Mouse (Mus musculus) kidney, embryonic 14.5 days (tissue): ENCODE measurements at regions not wholly inside any gene's neighbourhood (a gene's known extent, or its start where the extent isn't known, plus 50 kb on each side); places are given as distances from the start of the nearest gene placed in this dataset.

Experiments used
- ATAC-seq: fragments of 200-750 bp; cut with Nextera tagmentation; 2 replicates; pipeline ENCODE4 v1.8.0; 2017; ENCODE audit warnings: moderate number of reproducible peaks, mild to moderate bottlenecking, moderate TSS enrichment, moderate library complexity; ENCODE audit not compliant: low FRiP score, low TSS enrichment
- H3K27ac ChIP-seq: fragments of 300-500 bp; sonication (generic); 2 replicates; pipeline ENCODE4 v1.5.1; 2014; ENCODE audit warnings: low read depth, mild to moderate bottlenecking, low read length, moderate library complexity, mixed read lengths
- H3K27me3 ChIP-seq: fragments of 300-500 bp; sonication (generic); 2 replicates; pipeline ENCODE4 v1.6.1; 2014; ENCODE audit warnings: mild to moderate bottlenecking, low read length; ENCODE audit not compliant: control insufficient read depth, insufficient read depth
- H3K36me3 ChIP-seq: fragments of 300-500 bp; sonication (generic); 2 replicates; pipeline ENCODE4 v1.6.1; 2014; ENCODE audit warnings: low read length, mixed read lengths; ENCODE audit not compliant: control insufficient read depth, insufficient read depth
- H3K4me1 ChIP-seq: fragments of 300-500 bp; sonication (generic); 2 replicates; pipeline ENCODE4 v1.6.1; 2014; ENCODE audit warnings: low read length, mixed read lengths; ENCODE audit not compliant: control insufficient read depth, insufficient read depth
- H3K4me2 ChIP-seq: fragments of 300-500 bp; sonication (generic); replicated peaks from 2 replicates; pipeline ENCODE4 v1.6.1; 2014; ENCODE audit warnings: low read depth, mild to moderate bottlenecking, low read length
- H3K4me3 ChIP-seq: fragments of 300-500 bp; sonication (generic); 2 replicates; pipeline ENCODE4 v1.5.1; 2014; ENCODE audit warnings: mild to moderate bottlenecking, low read length
- H3K9ac ChIP-seq: fragments of 300-500 bp; sonication (generic); 2 replicates; pipeline ENCODE4 v1.6.1; 2014; ENCODE audit warnings: low read depth, mild to moderate bottlenecking, low read length, moderate library complexity
- H3K9me3 ChIP-seq: fragments of 300-500 bp; sonication (generic); 2 replicates; pipeline ENCODE4 v1.6.1; 2016; ENCODE audit warnings: low read length; ENCODE audit not compliant: control insufficient read depth
- WGBS: fragments of 180-500 bp; shearing (Covaris S2); extraction: QIAGEN DNeasy Blood & Tissue Kit; methylation state at CpG from one replicate; pipeline ENCODE4 v1.1.7; 2014; 5-methylcytosine and 5-hydroxymethylcytosine counted together

DNA sequence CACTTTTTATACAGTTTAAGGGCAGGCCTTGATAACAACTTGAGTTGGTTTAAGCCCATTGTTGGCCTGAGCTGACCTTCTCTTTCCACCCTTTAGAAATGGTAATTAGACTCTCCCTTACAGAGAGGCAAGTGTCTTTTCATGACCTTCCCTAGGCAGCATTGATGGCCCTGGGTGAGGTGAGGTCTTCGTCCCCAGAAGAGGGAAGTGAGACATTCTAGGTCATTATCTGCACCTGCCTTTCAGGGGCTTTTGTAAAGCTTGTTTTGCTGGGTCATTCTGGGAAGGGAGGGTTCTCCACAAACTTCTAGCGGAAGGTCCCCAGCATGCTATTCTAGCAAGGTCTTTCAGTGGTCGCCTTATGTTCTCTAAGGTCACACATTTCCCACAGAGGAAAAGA, 93.6 kb upstream of the Foxn2 start:
- Histone ChIP-seq H3K4me1 (no peaks in the 10 kb centered on the region), H3K9ac (no peak overlapping the region), H3K4me3 (no peak overlapping the region), H3K4me2 (no peak overlapping the region), H3K27me3 (no peaks in the 10 kb centered on the region), H3K9me3 (no peaks in the 10 kb centered on the region), H3K27ac (no peak overlapping the region), H3K36me3 (no peaks in the 10 kb centered on the region)
- WGBS = 68% methylated on average over 3 of the region's 3 CpGs
- ATAC-seq = no peak

DNA sequence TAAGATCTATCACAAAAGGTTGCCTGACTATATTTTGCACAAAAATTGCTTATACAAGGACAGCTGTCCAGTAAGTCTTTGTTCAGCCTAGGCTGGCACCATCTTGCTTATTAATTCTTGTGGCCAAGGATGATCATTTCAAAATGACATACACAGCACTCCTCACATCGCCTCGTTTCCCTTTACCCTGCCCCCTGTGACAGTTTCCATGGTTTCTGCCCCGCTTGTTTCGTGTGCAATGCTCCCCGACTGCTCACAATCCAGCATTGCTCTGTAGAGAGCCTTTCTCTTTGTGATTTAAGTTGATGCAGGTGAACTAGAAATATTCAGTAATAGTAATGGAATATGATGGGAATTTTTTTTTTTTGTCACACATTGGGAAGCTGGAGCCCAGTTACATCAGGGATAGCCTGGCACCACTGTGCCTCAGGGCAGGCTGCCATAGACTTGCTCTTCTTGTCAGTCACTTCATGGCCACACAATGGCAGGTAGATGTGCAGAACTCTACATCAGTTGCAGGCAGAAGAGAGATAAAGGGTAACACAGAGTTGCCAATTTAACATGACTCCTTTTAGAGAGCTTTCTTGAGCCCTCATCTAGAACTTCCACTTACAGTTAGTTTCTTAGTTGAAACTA, 90.6 kb upstream of the Foxn2 start:
- H3K27ac ChIP-seq = no peak overlapping the region
- H3K36me3 ChIP-seq = no peaks in the 10 kb centered on the region
- ATAC-seq = no peak
- no peak overlapping the region for H3K4me2 ChIP-seq
- H3K4me1 ChIP-seq = no peaks in the 10 kb centered on the region
- H3K27me3 ChIP-seq = no peaks in the 10 kb centered on the region
- no peak overlapping the region for H3K4me3 ChIP-seq
- H3K9me3 ChIP-seq = no peaks in the 10 kb centered on the region
- 86% methylated on average over 5 of the region's 5 CpGs for WGBS
- no peak overlapping the region for H3K9ac ChIP-seq

DNA sequence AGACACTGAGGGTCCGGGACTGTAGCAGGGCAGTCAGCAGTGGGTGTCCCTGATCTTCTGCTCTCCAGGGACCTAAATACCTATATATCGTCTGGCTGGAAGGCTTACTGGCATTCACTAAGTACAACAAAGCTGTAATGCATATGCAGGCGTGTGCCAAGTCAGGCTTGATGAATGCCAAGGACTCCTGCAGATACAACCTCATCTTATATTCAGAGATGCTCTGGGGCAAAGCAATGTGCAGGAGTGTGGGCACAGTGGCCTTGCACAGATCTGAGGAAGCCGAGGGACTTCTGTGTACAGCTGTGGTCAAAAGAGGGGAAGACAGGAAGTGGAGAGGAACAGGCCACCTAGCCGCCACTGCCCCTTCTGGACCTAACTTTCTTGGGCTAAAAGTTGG, 89.5 kb upstream of the Foxn2 start:
- WGBS = 78% methylated on average over 5 of the region's 5 CpGs
- no peak for ATAC-seq

DNA sequence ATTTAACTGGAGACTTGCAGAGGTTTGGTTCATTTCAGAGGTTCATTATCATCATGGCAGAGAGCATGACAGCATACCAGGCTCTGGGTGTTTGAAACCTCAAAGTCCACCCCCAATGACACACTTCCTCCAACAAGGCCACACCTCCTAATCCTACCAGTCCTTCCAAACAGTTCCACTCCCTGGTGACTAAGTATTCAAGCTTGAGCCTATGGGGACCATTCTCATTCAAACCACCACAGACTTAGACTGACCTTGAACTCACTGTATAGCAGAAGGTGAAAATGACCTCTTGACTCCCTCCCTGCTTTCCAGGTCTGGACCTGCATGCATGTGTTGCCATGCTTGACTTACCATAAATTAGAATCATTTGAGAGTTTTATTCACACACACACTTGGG, 87.6 kb upstream of the Foxn2 start:
- H3K9me3 ChIP-seq = no peaks in the 10 kb centered on the region
- no peak for ATAC-seq
- no peaks in the 10 kb centered on the region for H3K4me1 ChIP-seq
- no peaks in the 10 kb centered on the region for H3K36me3 ChIP-seq
- H3K27me3 ChIP-seq = no peaks in the 10 kb centered on the region
- H3K4me3 ChIP-seq = no peak overlapping the region
- no peak overlapping the region for H3K9ac ChIP-seq
- H3K27ac ChIP-seq = no peak overlapping the region
- H3K4me2 ChIP-seq = no peak overlapping the region

More for the DNA sequence above, 89.5 kb upstream of the Foxn2 start:
- H3K36me3 ChIP-seq = no peaks in the 10 kb centered on the region
- H3K27ac ChIP-seq = no peak overlapping the region
- no peaks in the 10 kb centered on the region for H3K27me3 ChIP-seq
- H3K9me3 ChIP-seq = no peaks in the 10 kb centered on the region
- no peak overlapping the region for H3K4me3 ChIP-seq
- no peak overlapping the region for H3K9ac ChIP-seq
- no peaks in the 10 kb centered on the region for H3K4me1 ChIP-seq
- no peak overlapping the region for H3K4me2 ChIP-seq

DNA sequence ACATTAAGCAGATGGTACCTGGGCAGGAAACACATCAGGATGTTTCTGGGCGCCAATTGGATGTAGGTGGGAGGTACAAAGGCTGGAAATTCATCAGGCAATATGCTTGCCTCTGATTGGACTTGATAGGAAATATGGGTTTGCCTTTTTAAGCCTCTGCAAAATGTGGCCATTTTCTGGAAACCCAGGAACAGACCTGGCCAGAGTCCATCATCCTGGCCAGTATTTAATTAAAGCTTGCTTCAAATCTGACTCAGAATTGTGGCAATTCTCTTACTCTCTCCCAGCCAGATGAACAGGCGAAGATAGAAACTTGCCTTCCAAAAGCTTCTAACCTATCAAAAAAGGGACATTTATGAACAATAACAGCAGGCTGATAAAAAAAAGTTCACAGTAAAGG, 79.3 kb upstream of the Foxn2 start:
- H3K9ac ChIP-seq = no peak overlapping the region
- no peak overlapping the region for H3K4me2 ChIP-seq
- no peaks in the 10 kb centered on the region for H3K4me1 ChIP-seq
- H3K9me3 ChIP-seq = no peaks in the 10 kb centered on the region
- H3K27ac ChIP-seq = no peak overlapping the region
- WGBS = 84% methylated on average over 2 of the region's 2 CpGs
- H3K4me3 ChIP-seq = no peak overlapping the region
- ATAC-seq = no peak
- H3K27me3 ChIP-seq = no peaks in the 10 kb centered on the region
- no peaks in the 10 kb centered on the region for H3K36me3 ChIP-seq

DNA sequence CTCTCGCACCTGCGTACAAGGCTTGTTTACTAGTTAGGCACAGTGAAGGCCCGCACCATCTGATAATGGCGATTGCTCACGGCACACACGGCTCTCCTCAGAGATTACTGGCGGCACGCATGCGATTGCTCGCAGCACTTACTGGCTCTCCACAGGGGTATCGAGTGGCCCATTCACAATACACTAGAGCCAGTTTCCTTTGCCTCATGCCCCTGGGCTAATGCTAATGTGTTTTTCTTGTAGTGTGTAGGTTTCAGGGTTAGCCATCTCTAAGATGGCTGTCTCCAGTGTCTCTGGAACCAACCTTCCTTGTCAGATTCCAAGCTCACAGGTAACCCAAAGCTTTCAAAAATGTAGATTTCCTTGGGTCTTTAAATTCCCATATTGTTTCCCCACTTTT, 78.1 kb upstream of the Foxn2 start:
- 90% methylated on average over 11 of the region's 11 CpGs for WGBS
- ATAC-seq = no peak

DNA sequence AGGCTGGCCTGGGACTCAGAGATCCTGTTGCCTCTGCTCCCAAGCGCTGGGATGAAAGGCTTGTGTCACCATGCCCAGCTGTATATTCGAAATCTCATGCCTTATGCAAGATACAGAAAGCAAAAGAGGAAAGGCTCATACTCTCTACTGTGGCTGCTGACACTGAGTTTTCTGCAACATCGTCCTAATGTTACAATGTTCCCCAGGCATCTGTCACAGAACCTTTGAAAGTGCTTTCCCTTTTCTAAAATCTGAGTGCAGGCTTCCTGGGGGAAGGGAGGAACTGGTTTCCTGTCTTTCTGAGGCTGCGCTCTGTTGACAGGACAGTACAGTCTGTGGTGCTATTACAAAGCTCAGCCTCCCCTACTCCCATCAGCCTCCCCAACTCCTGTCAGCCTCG, 72.6 kb upstream of the Foxn2 start:
- no peaks in the 10 kb centered on the region for H3K27me3 ChIP-seq
- no peaks in the 10 kb centered on the region for H3K36me3 ChIP-seq
- H3K4me2 ChIP-seq = no peak overlapping the region
- H3K4me1 ChIP-seq = no peaks in the 10 kb centered on the region
- no peak overlapping the region for H3K9ac ChIP-seq
- H3K9me3 ChIP-seq = no peaks in the 10 kb centered on the region
- H3K27ac ChIP-seq = no peak overlapping the region
- 69% methylated on average over 5 of the region's 5 CpGs for WGBS
- H3K4me3 ChIP-seq = no peak overlapping the region
- ATAC-seq = no peak

More for the DNA sequence above, 78.1 kb upstream of the Foxn2 start:
- Histone ChIP-seq H3K9ac (no peak overlapping the region), H3K27ac (no peak overlapping the region), H3K9me3 (no peaks in the 10 kb centered on the region), H3K36me3 (no peaks in the 10 kb centered on the region), H3K27me3 (no peaks in the 10 kb centered on the region), H3K4me2 (no peak overlapping the region), H3K4me1 (no peaks in the 10 kb centered on the region), H3K4me3 (no peak overlapping the region)

DNA sequence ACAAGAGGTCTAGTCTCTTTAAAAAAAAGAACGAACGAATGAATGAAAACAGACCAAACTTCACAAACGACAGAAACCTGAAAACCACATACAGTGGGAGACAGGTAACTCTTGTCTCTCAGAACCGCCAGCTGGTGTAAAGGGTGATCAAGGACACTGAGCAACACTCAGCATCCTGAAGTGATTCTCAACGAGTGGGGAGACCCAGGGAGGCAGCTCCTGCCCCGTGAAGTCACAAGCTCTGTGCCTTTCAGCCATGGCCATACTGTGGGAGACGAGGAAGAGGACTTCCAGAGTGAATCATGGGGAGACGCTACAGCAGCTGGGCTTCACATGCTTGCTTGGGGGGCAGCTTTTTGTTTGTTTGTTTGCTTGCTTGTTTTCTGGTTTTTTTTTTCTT, 70.5 kb upstream of the Foxn2 start:
- no peaks in the 10 kb centered on the region for H3K27me3 ChIP-seq
- no peaks in the 10 kb centered on the region for H3K36me3 ChIP-seq
- no peak overlapping the region for H3K4me2 ChIP-seq
- H3K9me3 ChIP-seq = no peaks in the 10 kb centered on the region
- H3K4me1 ChIP-seq = no peaks in the 10 kb centered on the region
- no peak overlapping the region for H3K9ac ChIP-seq
- H3K4me3 ChIP-seq = no peak overlapping the region
- no peak for ATAC-seq
- no peak overlapping the region for H3K27ac ChIP-seq
- WGBS = 85% methylated on average over 8 of the region's 8 CpGs

DNA sequence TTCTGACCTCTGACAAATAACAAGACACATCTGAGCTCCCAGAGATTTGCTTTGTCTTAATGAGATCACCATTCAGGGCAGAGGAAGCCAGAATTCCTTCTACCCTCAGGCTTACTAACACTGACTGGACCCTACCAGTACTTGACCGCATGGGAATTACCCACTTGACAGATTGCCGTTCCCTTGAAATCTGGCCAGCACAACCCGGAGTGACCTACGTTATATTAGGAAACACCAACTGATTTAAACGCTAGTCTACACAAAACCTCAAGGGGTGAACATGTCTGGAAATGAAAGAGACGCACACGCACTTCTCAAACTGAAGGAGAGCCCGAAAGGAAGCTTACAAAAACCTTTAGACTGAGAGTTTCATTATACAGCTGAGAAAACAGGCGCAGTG, 69.8 kb upstream of the Foxn2 start:
- H3K4me3 ChIP-seq = no peak overlapping the region
- 71% methylated on average over 9 of the region's 9 CpGs for WGBS
- no peak for ATAC-seq
- no peak overlapping the region for H3K27ac ChIP-seq
- no peaks in the 10 kb centered on the region for H3K36me3 ChIP-seq
- no peaks in the 10 kb centered on the region for H3K4me1 ChIP-seq
- no peaks in the 10 kb centered on the region for H3K9me3 ChIP-seq
- no peak overlapping the region for H3K4me2 ChIP-seq
- H3K9ac ChIP-seq = no peak overlapping the region
- no peaks in the 10 kb centered on the region for H3K27me3 ChIP-seq
